Mouse (Mus musculus) liver, adult (tissue): ENCODE results near the gene Gm13102.
"Not testable (repeated sequence)": the region's sequence is repeated elsewhere in the genome, so short reads cannot be mapped to it uniquely, and the experiment has no call there.

Experiments used
- GATA4 ChIP-seq: IDR thresholded peaks from 2 replicates; pipeline ENCODE4 v1.6.1; 2014; ENCODE audit warnings: mild to moderate bottlenecking, low read length; ENCODE audit not compliant: insufficient replicate concordance

Gm13102 gene

GRCm38 (mm10) chr4:144106174-144106573, at the start of gene Gm13102:
TSS of gene Gm13102 (plus strand) at chr4:144106474.
- not testable (repeated sequence) for TF ChIP-seq GATA4

GRCm38 (mm10) chr4:144058826-144059225, 47.4 kb upstream of the Gm13102 start, which contains the start of gene Pramel4:
TSS of gene Pramel4 (plus strand) at chr4:144059126.
- TF ChIP-seq GATA4 = not testable (repeated sequence)
